Mouse (Mus musculus): ENCODE data around the gene Acadl.

GRCm38 (mm10) chr1:66896556-66896955, 33.5 kb upstream of the Acadl start:
- TF ChIP-seq CTCF (IDR thresholded peaks at IDR 0.05; ENCODE audit: borderline replicate concordance, control insufficient read depth, extremely low read depth, insufficient read depth, low read length, poor library complexity) (no peak), POLR2A (IDR thresholded peaks at IDR 0.05; ENCODE audit: control insufficient read depth, extremely low read depth, insufficient read depth, low read length, poor library complexity) (no peak)
